Mouse (Mus musculus): Measurements from ENCODE around the gene March9. TPM values are rescaled to one million over a fixed set of nuclear protein-coding genes. Genes with fewer than 3 reads are reported as not detected.
A peak's percentile ranks its signal among the peaks of the same experiment; 100 is the strongest.
"Not testable (repeated sequence)": the region's sequence is repeated elsewhere in the genome, so short reads cannot be mapped to it uniquely, and the experiment has no call there.

March9 gene
- polyA plus RNA-seq, 1 experiment from 2014 or later = 3.9 TPM

- Histone ChIP-seq H3K36me3 (replicated peaks) (no peaks in the 10 kb centered on the region), H3K27ac (peak overlapping the region; percentile 50; the same call in 1 of the 2 replicates), H3K4me1 (peaks cover 48% of the 10 kb centered on the region), H3K4me2 (peak overlapping the region; percentile 100), H3K9me3 (no peaks in the 10 kb centered on the region), H3K27me3 (peaks cover 61% of the 10 kb centered on the region), H3K4me3 (replicated peaks) (peak overlapping the region; percentile 75), H3K9ac (peak overlapping the region; percentile 36)
- 3% methylated on average over 12 of the region's 12 CpGs for WGBS
- ATAC-seq (ENCODE audit: low FRiP score) = peak; percentile 37
These were observed 18.2 kb upstream of the March9 start for GRCm38 (mm10) chr10:127078001-127078676.

- WGBS = 3% methylated on average over 10 of the region's 10 CpGs
- no peaks in the 10 kb centered on the region for H3K9me3 ChIP-seq
- ATAC-seq (ENCODE audit: low FRiP score) = no peak
- peak overlapping the region; percentile 36 for H3K9ac ChIP-seq
- peaks cover 54% of the 10 kb centered on the region for H3K27me3 ChIP-seq
- H3K36me3 ChIP-seq (replicated peaks) = no peaks in the 10 kb centered on the region
- H3K4me2 ChIP-seq = peak overlapping the region; percentile 100
- H3K4me3 ChIP-seq (replicated peaks) = peak overlapping the region; percentile 7; the same call in 1 of the 2 replicates
- H3K4me1 ChIP-seq = peaks cover 47% of the 10 kb centered on the region
- H3K27ac ChIP-seq = no peak overlapping the region
These were observed 17.5 kb upstream of the March9 start for GRCm38 (mm10) chr10:127077515-127077914.

DNA sequence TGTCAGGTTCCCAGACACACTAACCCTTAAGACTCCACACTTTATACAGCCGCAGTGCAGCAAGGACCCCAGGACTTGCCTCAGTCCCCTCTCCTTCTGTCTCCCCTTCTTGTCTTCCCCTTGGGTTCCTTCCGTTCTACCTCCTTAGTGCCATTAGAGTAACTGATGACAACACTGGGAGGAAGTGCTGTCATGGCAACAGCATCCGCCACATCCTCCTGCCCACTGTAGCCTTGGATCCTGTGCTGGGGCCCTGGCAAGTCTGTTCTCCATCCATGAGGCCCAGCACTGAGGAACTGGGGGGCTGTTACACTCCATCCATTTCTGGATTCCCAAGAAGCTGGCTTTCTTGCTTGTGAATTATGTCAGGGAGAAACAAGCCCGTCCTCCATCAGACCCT, 16.1 kb upstream of the March9 start:
- Histone ChIP-seq H3K9ac (no peak overlapping the region), H3K4me3 (replicated peaks) (no peak overlapping the region), H3K36me3 (replicated peaks) (no peaks in the 10 kb centered on the region), H3K4me2 (no peak overlapping the region), H3K4me1 (peaks cover 37% of the 10 kb centered on the region), H3K27me3 (peaks cover 40% of the 10 kb centered on the region), H3K9me3 (no peaks in the 10 kb centered on the region), H3K27ac (no peak overlapping the region)
- 58% methylated on average over 4 of the region's 4 CpGs for WGBS
- no peak for ATAC-seq (ENCODE audit: low FRiP score)

DNA sequence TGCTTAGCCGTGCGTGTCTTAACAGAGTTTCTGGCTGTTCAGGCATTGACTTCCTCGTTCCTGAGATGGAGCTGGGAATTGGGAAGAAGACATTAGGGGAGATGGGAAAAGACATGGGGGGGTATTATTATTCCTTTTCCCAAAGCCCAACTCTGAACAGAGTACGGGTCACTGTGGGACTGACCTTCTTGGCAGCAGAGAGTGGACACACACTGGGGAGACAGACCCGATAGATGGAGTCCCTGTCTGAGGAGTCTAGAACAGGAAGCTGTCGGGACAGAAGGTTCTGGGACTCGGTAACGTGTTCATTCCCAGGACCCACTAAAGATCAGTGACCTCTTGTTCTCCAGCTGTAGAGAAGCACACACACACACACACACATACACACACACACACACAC, 15.7 kb upstream of the March9 start:
- peaks cover 36% of the 10 kb centered on the region for H3K27me3 ChIP-seq
- no peak for ATAC-seq (ENCODE audit: low FRiP score)
- no peak overlapping the region for H3K4me3 ChIP-seq (replicated peaks)
- no peaks in the 10 kb centered on the region for H3K36me3 ChIP-seq (replicated peaks)
- H3K27ac ChIP-seq = no peak overlapping the region
- H3K4me1 ChIP-seq = peaks cover 37% of the 10 kb centered on the region
- no peak overlapping the region for H3K4me2 ChIP-seq
- H3K9me3 ChIP-seq = no peaks in the 10 kb centered on the region
- WGBS = 81% methylated on average over 8 of the region's 8 CpGs
- no peak overlapping the region for H3K9ac ChIP-seq

- WGBS = 71% methylated on average over 9 of the region's 9 CpGs
These were observed 15.1 kb upstream of the March9 start, which contains the start of gene Agap2 for GRCm38 (mm10) chr10:127075080-127075479. Agap2 (plus strand) TSS chr10:127075284.

DNA sequence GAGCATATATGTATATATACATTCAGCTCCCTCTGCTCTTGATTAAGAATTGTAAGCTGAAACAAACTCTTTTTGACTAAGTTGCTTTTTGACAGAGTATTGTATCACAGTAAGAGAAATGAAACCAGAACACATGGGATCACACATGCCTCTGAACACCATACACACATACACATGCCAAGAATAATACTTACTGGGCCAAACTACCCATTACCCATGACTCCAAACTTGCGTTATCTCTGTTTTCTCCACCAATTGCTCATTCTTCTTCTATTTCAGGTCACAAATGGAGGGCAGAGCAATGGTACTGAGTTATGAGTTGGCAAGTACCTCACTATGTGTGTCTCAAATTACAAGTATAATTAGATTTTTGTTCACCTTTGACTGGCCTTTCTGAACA, 14.0 kb upstream of the March9 start:
- Histone ChIP-seq H3K27ac (no peak overlapping the region), H3K4me2 (no peak overlapping the region), H3K9ac (no peak overlapping the region), H3K4me3 (replicated peaks) (no peak overlapping the region), H3K9me3 (no peaks in the 10 kb centered on the region), H3K4me1 (peaks cover 28% of the 10 kb centered on the region), H3K27me3 (peaks cover 19% of the 10 kb centered on the region), H3K36me3 (replicated peaks) (no peaks in the 10 kb centered on the region)
- no peak for ATAC-seq (ENCODE audit: low FRiP score)
- 94% methylated on average over 1 of the region's 1 CpGs for WGBS

More at GRCm38 (mm10) chr10:127075080-127075479, 15.1 kb upstream of the March9 start, which contains the start of gene Agap2:
- no peak for ATAC-seq (ENCODE audit: low FRiP score)
- H3K4me3 ChIP-seq (replicated peaks) = no peak within 1 kb of the TSS
- peaks cover 30% of the 10 kb centered on the region for H3K27me3 ChIP-seq
- no peak within 1 kb of the TSS for H3K4me2 ChIP-seq
- H3K36me3 ChIP-seq (replicated peaks) = no peaks in the 10 kb centered on the region
- H3K9ac ChIP-seq = no peak within 1 kb of the TSS
- no peak within 1 kb of the TSS for H3K27ac ChIP-seq
- H3K9me3 ChIP-seq = no peaks in the 10 kb centered on the region
- H3K4me1 ChIP-seq = peaks cover 32% of the 10 kb centered on the region

DNA sequence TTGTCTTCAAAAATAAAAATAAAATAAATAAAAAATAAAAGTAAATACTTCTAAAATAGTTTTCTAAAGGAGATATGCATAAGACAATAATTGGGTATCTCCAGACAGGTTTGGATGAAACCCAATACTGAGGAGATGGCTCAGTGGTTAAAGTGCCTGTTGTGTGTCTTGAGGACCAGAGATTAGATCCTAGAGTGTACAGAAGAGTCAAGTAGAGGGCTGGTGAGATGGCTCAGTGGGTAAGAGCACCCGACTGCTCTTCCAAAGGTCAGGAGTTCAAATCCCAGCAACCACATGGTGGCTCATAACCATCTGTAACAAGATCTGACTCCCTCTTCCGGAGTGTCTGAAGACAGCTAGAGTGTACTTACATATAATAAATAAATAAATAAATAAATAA, 13.0 kb upstream of the March9 start:
- ATAC-seq (ENCODE audit: low FRiP score) = not testable (repeated sequence)

DNA sequence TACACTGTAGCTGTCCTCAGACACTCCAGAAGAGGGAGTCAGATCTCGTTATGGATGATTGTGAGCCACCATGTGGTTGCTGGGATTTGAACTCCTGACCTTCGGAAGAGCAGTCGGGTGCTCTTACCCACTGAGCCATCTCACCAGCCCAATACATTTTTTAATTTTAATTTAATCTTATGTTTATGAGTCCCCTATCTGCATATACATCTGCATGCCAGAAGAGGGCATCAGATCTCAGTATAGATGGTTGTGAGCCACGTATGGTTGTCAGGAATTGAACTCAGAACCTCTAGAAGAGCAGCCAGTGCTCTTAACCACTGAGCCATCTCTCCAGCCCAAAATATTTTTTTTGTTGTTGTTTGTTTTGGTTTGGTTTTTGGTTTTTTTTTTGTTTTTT, 12.3 kb upstream of the March9 start:
- 85% methylated on average over 4 of the region's 4 CpGs for WGBS
- H3K4me2 ChIP-seq; ATAC-seq (ENCODE audit: low FRiP score); H3K27me3 ChIP-seq; H3K27ac ChIP-seq; H3K9me3 ChIP-seq; H3K9ac ChIP-seq; H3K4me3 ChIP-seq (replicated peaks): not testable (repeated sequence)
- Histone ChIP-seq H3K36me3 (replicated peaks) (peaks cover 13% of the 10 kb centered on the region), H3K4me1 (peaks cover 29% of the 10 kb centered on the region)

More for the DNA sequence above, 13.0 kb upstream of the March9 start:
- H3K4me2 ChIP-seq; H3K9me3 ChIP-seq; H3K4me3 ChIP-seq (replicated peaks); H3K27ac ChIP-seq; H3K9ac ChIP-seq; H3K36me3 ChIP-seq (replicated peaks): not testable (repeated sequence)
- peaks cover 33% of the 10 kb centered on the region for H3K4me1 ChIP-seq
- H3K27me3 ChIP-seq = peaks cover 13% of the 10 kb centered on the region
- 88% methylated on average over 2 of the region's 2 CpGs for WGBS

GRCm38 (mm10) chr10:127071203-127071602, 11.2 kb upstream of the March9 start:
- Histone ChIP-seq H3K9ac (peak overlapping the region; percentile 72), H3K9me3 (no peaks in the 10 kb centered on the region), H3K27me3 (no peaks in the 10 kb centered on the region; the same call in 1 of the 2 replicates), H3K4me1 (peaks cover 33% of the 10 kb centered on the region), H3K4me2 (peak overlapping the region; percentile 97), H3K4me3 (replicated peaks) (peak overlapping the region; percentile 62), H3K27ac (no peak overlapping the region; the same call in 1 of the 2 replicates), H3K36me3 (replicated peaks) (peaks cover 24% of the 10 kb centered on the region)
- no peak for ATAC-seq (ENCODE audit: low FRiP score)
- WGBS = 81% methylated on average over 9 of the region's 9 CpGs

DNA sequence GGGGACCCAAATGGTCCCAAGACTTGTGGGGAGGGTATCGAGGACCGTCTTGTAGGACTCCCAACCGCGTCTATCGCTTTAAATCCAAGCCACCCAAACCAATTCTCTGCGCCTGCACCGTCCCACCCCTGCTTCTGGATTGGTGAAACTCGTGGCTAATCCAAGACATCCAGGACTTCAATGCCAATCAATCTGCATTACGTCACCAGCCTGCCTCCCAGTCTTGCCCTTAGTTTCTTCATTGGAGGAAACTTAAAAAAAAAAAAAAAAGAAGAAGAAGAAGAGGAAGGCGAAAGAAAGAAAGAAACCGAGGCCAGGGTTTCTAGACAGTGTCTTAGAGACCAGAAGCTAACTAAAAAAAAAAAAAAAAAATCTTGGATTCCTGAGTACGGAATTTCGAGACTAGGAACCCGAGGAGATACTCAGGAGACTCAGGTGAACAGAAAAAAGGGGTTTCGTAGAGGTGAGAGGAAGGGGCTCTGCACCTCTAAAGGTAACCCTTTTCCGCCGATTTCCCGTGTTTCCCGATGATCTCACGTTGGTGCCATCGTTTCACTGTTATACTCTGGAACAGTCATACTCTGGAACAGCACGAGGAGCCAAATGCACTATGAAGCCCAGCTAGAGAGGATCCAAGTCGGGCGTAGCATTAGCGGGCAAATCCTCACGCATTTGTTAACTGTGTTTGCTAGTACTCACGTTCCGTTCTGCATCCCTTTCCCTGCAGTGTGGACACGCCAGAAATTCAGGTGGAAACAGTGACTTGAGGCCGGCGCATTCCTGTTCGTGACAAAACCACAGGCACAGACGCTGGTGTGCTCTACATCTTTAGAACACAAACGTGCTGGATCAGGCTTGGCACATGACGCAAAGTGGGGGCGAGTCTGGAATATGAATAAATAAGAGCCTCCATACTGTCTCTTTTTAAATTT, 10.5 kb upstream of the March9 start, which contains the start of gene Tspan31:
Gene Tspan31, minus strand, starts transcription at position 75 of the 932 bp plus-strand sequence.
- Histone ChIP-seq H3K9ac (peak within 1 kb of the TSS; percentile 80), H3K27ac (peak within 1 kb of the TSS; percentile 96), H3K9me3 (no peaks in the 10 kb centered on the region), H3K27me3 (no peaks in the 10 kb centered on the region; the same call in 1 of the 2 replicates), H3K4me3 (replicated peaks) (peak within 1 kb of the TSS; percentile 62), H3K36me3 (replicated peaks) (peaks cover 32% of the 10 kb centered on the region), H3K4me2 (peak within 1 kb of the TSS; percentile 97), H3K4me1 (peaks cover 37% of the 10 kb centered on the region)
- WGBS = 3% methylated on average over 36 of the region's 36 CpGs
- peak; percentile 90 for ATAC-seq (ENCODE audit: low FRiP score)

- Histone ChIP-seq H3K4me1 (peaks cover 46% of the 10 kb centered on the region), H3K9me3 (no peaks in the 10 kb centered on the region), H3K9ac (peak overlapping the region; percentile 80), H3K36me3 (replicated peaks) (peaks cover 41% of the 10 kb centered on the region), H3K27me3 (no peaks in the 10 kb centered on the region), H3K4me3 (replicated peaks) (peak overlapping the region; percentile 62), H3K4me2 (peak overlapping the region; percentile 97), H3K27ac (peak overlapping the region; percentile 96)
- WGBS = 7% methylated on average over 30 of the region's 30 CpGs
- ATAC-seq (ENCODE audit: low FRiP score) = peak; percentile 69
These were observed 9.6 kb upstream of the March9 start for GRCm38 (mm10) chr10:127069281-127070189.
